Mouse (Mus musculus) liver, embryonic 16.5 days (tissue): ENCODE measurements around the gene Itih5. TPM values are rescaled to one million over a fixed set of nuclear protein-coding genes. Genes with fewer than 3 reads are reported as not detected.

Source experiments
- ATAC-seq: fragments of 200-750 bp; cut with Nextera tagmentation; 2 replicates; pipeline ENCODE4 v1.8.0; 2017; ENCODE audit warnings: low read depth, mild to moderate bottlenecking, moderate number of reproducible peaks, moderate library complexity
- H3K27ac ChIP-seq: fragments of 300-500 bp; sonication (generic); 2 replicates; pipeline ENCODE4 v1.5.1; 2014; ENCODE audit warnings: mild to moderate bottlenecking, low read length
- H3K27me3 ChIP-seq: fragments of 300-500 bp; sonication (generic); 2 replicates; pipeline ENCODE4 v1.6.1; 2014; ENCODE audit warnings: low read depth, low read length, mixed read lengths; ENCODE audit not compliant: control insufficient read depth, insufficient read depth
- H3K36me3 ChIP-seq: fragments of 300-500 bp; sonication (generic); 2 replicates; pipeline ENCODE4 v1.6.1; 2014; ENCODE audit warnings: mild to moderate bottlenecking; ENCODE audit not compliant: control insufficient read depth, insufficient read depth
- H3K4me1 ChIP-seq: fragments of 300-500 bp; sonication (generic); 2 replicates; pipeline ENCODE4 v1.6.1; 2014; ENCODE audit warnings: low read depth, low read length, mixed read lengths; ENCODE audit not compliant: control insufficient read depth
- H3K4me2 ChIP-seq: fragments of 300-500 bp; sonication (generic); 2 replicates; pipeline ENCODE4 v1.6.1; 2014; ENCODE audit warnings: low read depth, low read length, mixed read lengths
- H3K4me3 ChIP-seq: fragments of 300-500 bp; sonication (generic); 2 replicates; pipeline ENCODE4 v1.5.1; 2014; ENCODE audit warnings: low read depth, mild to moderate bottlenecking, low read length
- H3K9ac ChIP-seq: fragments of 300-500 bp; sonication (generic); 2 replicates; pipeline ENCODE4 v1.6.1; 2014; ENCODE audit warnings: low read depth, low read length
- H3K9me3 ChIP-seq: fragments of 300-500 bp; sonication (generic); replicated peaks from 2 replicates; pipeline ENCODE4 v1.6.1; 2016; ENCODE audit warnings: low read length; ENCODE audit not compliant: control insufficient read depth
- WGBS: fragments of 180-500 bp; shearing (Covaris S2); extraction: QIAGEN DNeasy Blood & Tissue Kit; methylation state at CpG from one replicate; pipeline ENCODE4 v1.1.7; 2014; ENCODE audit not compliant: insufficient replicate concordance; 5-methylcytosine and 5-hydroxymethylcytosine counted together
- polyA plus RNA-seq: library from polyadenylated mRNA; unstranded; fragments of >200 nt; fragmentation: Nextera tagmentation; extraction: Ambion mirVana; gene quantifications from 2 replicates; pipeline ENCODE4 v1.2.1, GENCODE M21; 2015

Gene Itih5
- 3.2 and 4.0 TPM in 2 replicates for polyA plus RNA-seq

GRCm38 (mm10) chr2:10153201-10154075 lies at the start of gene Itih5:
Gene Itih5 (plus strand): TSS chr2:10153571.
- H3K4me1 ChIP-seq: peaks cover 6% of the 10 kb centered on the region
- peak within 1 kb of the TSS; percentile 62 for H3K27ac ChIP-seq
- H3K9ac ChIP-seq: peak within 1 kb of the TSS; percentile 41
- H3K27me3 ChIP-seq: no peaks in the 10 kb centered on the region
- no peaks in the 10 kb centered on the region for H3K9me3 ChIP-seq
- ATAC-seq: peak; percentile 83
- WGBS: 4% methylated on average over 27 of the region's 27 CpGs
- H3K4me2 ChIP-seq: peak within 1 kb of the TSS; percentile 73
- no peaks in the 10 kb centered on the region for H3K36me3 ChIP-seq
- peak within 1 kb of the TSS; percentile 59 for H3K4me3 ChIP-seq

DNA sequence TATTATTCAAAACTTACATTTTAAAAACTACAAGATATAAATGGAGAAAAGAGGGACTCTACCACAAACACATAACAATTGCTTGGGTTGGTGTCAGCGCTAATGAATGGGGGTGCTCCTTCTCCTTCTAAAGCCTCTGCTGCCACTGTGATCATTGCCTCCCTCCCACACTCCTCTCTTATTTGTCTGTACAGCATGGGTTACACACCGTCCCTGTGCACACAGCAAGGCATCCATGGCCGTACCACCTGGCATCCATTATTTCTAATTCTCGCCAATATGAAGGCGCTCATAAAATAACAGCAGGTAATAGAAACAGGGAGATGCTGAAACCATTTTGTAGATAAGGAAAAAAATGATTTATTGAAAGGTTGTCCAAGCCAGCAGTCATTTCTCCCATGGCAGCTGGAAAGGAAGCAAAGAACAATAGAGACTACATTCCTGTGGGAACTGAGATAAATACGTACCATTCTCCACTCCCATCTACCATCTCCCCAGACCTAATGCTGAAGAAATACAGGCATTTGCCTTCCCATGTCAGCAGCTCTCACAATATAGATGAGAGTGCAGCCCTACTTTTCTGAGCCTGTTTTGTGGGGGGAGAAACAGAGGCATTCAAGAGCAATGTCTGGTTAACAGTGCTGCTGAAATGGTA lies 44.7 kb upstream of the Itih5 start:
- Histone ChIP-seq H3K4me2 (no peak overlapping the region), H3K27me3 (no peaks in the 10 kb centered on the region), H3K9ac (no peak overlapping the region), H3K4me1 (no peaks in the 10 kb centered on the region), H3K4me3 (no peak overlapping the region), H3K36me3 (no peaks in the 10 kb centered on the region), H3K9me3 (no peaks in the 10 kb centered on the region), H3K27ac (no peak overlapping the region)
- no peak for ATAC-seq
- WGBS: 61% methylated on average over 6 of the region's 6 CpGs

DNA sequence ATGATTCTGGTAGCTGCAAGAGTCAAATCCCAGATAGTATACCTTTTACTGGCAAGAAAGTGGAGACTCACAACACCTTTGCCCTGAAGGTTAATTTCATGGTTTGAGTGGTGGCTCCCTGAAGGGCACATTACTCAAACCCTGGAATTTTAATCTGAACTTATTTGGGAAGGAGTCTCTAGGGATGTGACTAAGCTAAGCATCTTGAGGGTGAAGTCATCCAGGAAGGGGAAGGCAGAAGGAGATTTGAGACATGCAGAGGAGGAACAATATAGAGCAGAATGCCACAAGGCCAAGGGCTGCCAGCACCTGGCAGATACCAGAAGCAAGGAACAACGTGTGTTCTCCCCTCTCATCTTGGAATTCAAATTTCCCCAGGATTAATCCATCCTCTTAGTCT lies 34.6 kb upstream of the Itih5 start:
- WGBS: 24% methylated on average over 1 of the region's 1 CpGs
- Histone ChIP-seq H3K4me3 (no peak overlapping the region), H3K36me3 (no peaks in the 10 kb centered on the region), H3K27me3 (no peaks in the 10 kb centered on the region), H3K9me3 (no peaks in the 10 kb centered on the region), H3K4me1 (no peaks in the 10 kb centered on the region), H3K27ac (no peak overlapping the region), H3K4me2 (no peak overlapping the region), H3K9ac (no peak overlapping the region)
- no peak for ATAC-seq

GRCm38 (mm10) chr2:10119276-10119675 lies 34.1 kb upstream of the Itih5 start:
- Histone ChIP-seq H3K27me3 (no peaks in the 10 kb centered on the region), H3K9me3 (no peaks in the 10 kb centered on the region), H3K36me3 (no peaks in the 10 kb centered on the region), H3K27ac (no peak overlapping the region), H3K4me1 (no peaks in the 10 kb centered on the region), H3K4me2 (no peak overlapping the region), H3K4me3 (no peak overlapping the region), H3K9ac (no peak overlapping the region)
- ATAC-seq: no peak
- WGBS: 60% methylated on average over 8 of the region's 8 CpGs

DNA sequence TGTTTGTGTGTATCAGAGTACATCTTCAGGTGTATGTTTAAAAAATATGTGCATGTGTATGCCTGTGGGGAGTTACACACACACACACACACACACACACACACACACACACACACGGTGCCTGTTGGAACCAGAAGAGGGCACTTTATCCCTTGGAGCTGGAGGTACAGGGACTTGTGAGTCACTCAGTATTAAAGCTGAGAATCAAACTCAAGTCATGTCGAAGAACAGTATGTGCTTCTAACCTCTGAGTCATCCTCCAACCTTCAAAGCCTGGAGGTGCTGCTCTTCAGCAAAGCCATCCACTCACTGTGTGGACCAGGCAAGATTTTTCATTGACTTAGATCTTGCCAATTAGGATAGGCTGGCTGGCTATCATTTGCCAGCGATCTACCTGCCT lies 31.5 kb upstream of the Itih5 start:
- no peak for ATAC-seq
- H3K4me3 ChIP-seq: no peak overlapping the region
- H3K4me1 ChIP-seq: no peaks in the 10 kb centered on the region
- H3K9me3 ChIP-seq: no peaks in the 10 kb centered on the region
- H3K4me2 ChIP-seq: no peak overlapping the region
- H3K9ac ChIP-seq: no peak overlapping the region
- no peaks in the 10 kb centered on the region for H3K27me3 ChIP-seq
- H3K27ac ChIP-seq: no peak overlapping the region
- 41% methylated on average over 3 of the region's 3 CpGs for WGBS
- H3K36me3 ChIP-seq: no peaks in the 10 kb centered on the region

DNA sequence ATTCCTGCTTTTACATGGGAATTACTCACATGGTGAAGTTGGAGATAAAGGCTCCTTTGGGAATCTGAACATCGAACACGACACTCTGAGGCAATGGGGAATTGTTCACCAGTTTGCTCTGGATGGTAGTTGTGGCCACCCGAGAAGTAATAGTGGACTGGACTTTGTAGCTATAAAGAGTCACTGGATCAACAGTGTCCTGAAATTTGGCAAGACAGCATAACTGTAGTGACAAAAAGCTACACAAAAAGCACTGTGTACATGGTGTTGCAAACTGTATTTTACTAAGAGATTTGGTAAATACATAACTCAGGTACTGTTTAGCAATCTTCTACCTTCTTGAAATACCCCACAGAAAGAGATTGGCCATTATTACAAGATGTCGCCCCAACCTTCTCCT lies 27.2 kb upstream of the Itih5 start:
- Histone ChIP-seq H3K27ac (peak overlapping the region; percentile 55), H3K9me3 (no peaks in the 10 kb centered on the region), H3K4me2 (peak overlapping the region; percentile 32), H3K4me3 (peak overlapping the region; percentile 11; the same call in 1 of the 2 replicates), H3K9ac (no peak overlapping the region), H3K36me3 (no peaks in the 10 kb centered on the region), H3K27me3 (no peaks in the 10 kb centered on the region), H3K4me1 (no peaks in the 10 kb centered on the region)
- WGBS: 54% methylated on average over 4 of the region's 4 CpGs
- ATAC-seq: peak; percentile 55

DNA sequence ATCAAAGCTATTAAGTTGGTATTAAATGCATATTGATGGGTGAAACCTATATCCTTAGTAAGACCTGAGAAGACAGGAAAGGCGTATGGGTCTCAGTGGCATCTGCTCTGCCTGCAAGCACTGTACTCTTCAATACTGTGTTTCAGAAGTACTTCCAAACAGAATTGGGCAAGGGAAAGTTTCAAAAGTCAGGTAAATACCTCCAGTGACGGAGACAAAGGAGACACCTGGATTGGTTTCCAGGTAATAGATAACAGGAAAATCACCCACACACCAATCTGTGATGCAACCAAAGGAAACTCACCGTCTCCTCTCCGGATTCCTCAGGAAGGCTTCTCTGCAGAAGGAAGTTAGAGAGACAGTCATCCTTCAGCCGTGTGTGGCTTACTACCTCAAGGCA lies 25.9 kb upstream of the Itih5 start:
- peak overlapping the region; percentile 35; the same call in 1 of the 2 replicates for H3K4me3 ChIP-seq
- no peaks in the 10 kb centered on the region for H3K9me3 ChIP-seq
- 53% methylated on average over 5 of the region's 5 CpGs for WGBS
- peak overlapping the region; percentile 71 for H3K27ac ChIP-seq
- no peaks in the 10 kb centered on the region for H3K36me3 ChIP-seq
- H3K4me1 ChIP-seq: no peaks in the 10 kb centered on the region
- peak overlapping the region; percentile 43 for H3K4me2 ChIP-seq
- H3K9ac ChIP-seq: no peak overlapping the region
- H3K27me3 ChIP-seq: no peaks in the 10 kb centered on the region
- ATAC-seq: peak; percentile 9; the same call in 1 of the 2 replicates

DNA sequence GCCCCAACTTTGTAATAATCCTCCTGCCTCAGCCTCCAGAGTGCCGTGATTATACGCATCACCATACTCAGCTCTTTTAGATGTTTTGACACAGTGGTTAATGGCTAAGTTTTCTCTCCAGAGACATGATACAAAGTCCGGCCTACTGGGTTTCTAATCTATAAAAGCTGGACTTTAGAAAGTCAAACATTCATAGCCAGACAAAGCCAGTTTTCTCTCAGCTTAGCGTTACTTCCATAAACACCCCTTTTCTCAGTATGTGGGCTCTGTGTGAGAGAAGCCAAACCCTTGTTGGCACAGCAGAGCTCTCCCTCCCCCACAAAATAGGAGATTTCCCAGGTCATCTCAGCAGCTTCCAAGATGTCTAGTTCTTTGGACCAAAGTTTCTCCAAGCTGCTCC lies 24.8 kb upstream of the Itih5 start:
- Histone ChIP-seq H3K4me1 (no peaks in the 10 kb centered on the region; the same call in 1 of the 2 replicates), H3K27ac (peak overlapping the region; percentile 71), H3K27me3 (no peaks in the 10 kb centered on the region), H3K36me3 (no peaks in the 10 kb centered on the region), H3K9me3 (no peaks in the 10 kb centered on the region), H3K4me3 (peak overlapping the region; percentile 35), H3K4me2 (peak overlapping the region; percentile 43), H3K9ac (no peak overlapping the region)
- 56% methylated on average over 4 of the region's 4 CpGs for WGBS
- ATAC-seq: peak; percentile 55
